Mouse (Mus musculus): Measurements from ENCODE around the gene Ywhah. TPM values are rescaled to one million over a fixed set of nuclear protein-coding genes. Genes with fewer than 3 reads are reported as not detected.
"Not testable (repeated sequence)": the region's sequence is repeated elsewhere in the genome, so short reads cannot be mapped to it uniquely, and the experiment has no call there.

The Ywhah gene
- total RNA-seq, 2 experiments from 2014 or later = 82.0 to 106 TPM

- no peak for DNase-seq
These were observed 7.2 kb upstream of the Ywhah start for GRCm38 (mm10) chr5:33011132-33012106.

GRCm38 (mm10) chr5:33014096-33014495 lies 4.5 kb upstream of the Ywhah start:
- no peak for DNase-seq

- DNase-seq = no peak
These were observed 3.0 kb upstream of the Ywhah start for GRCm38 (mm10) chr5:33015579-33015978.

- no peak for DNase-seq
These were observed 441 bp upstream of the Ywhah start for GRCm38 (mm10) chr5:33018189-33018560.

GRCm38 (mm10) chr5:33019426-33019821 lies 808 bp downstream of the Ywhah start:
- DNase-seq = no peak

- no peak for DNase-seq
These were observed 3.0 kb downstream of the Ywhah start for GRCm38 (mm10) chr5:33021622-33022021.

GRCm38 (mm10) chr5:33023337-33023736 lies 4.7 kb downstream of the Ywhah start:
- DNase-seq = no peak

- no peak for DNase-seq
These were observed 5.9 kb downstream of the Ywhah start for GRCm38 (mm10) chr5:33024474-33024873.

- no peak for DNase-seq
These were observed 10.0 kb downstream of the Ywhah start for GRCm38 (mm10) chr5:33028656-33029055.

GRCm38 (mm10) chr5:33030425-33031175 lies 12.0 kb downstream of the Ywhah start:
- DNase-seq = no peak

- DNase-seq = no peak
These were observed 13.6 kb downstream of the Ywhah start for GRCm38 (mm10) chr5:33032036-33032773.

GRCm38 (mm10) chr5:33033121-33033520 lies 14.5 kb downstream of the Ywhah start:
- peak; percentile 84 for DNase-seq

- DNase-seq = not testable (repeated sequence)
These were observed 15.0 kb downstream of the Ywhah start for GRCm38 (mm10) chr5:33033633-33034032.

- no peak for DNase-seq
These were observed 15.5 kb downstream of the Ywhah start for GRCm38 (mm10) chr5:33034100-33034499.

- DNase-seq = no peak
These were observed 16.3 kb downstream of the Ywhah start for GRCm38 (mm10) chr5:33034916-33035315.

- no peak for DNase-seq
These were observed 20.3 kb downstream of the Ywhah start for GRCm38 (mm10) chr5:33038656-33039509.

- DNase-seq = peak; percentile 78
These were observed 20.9 kb downstream of the Ywhah start for GRCm38 (mm10) chr5:33039510-33039911.

GRCm38 (mm10) chr5:33040735-33041134 lies 22.1 kb downstream of the Ywhah start:
- not testable (repeated sequence) for DNase-seq

GRCm38 (mm10) chr5:33043397-33043796 lies 24.8 kb downstream of the Ywhah start:
- no peak for DNase-seq

- no peak for DNase-seq
These were observed 26.2 kb downstream of the Ywhah start for GRCm38 (mm10) chr5:33044636-33045315.

- DNase-seq = no peak
These were observed 26.7 kb downstream of the Ywhah start for GRCm38 (mm10) chr5:33045316-33045705.
